Mouse (Mus musculus) stomach, embryonic 14.5 days (tissue): ENCODE measurements around the gene 4930564D02Rik. TPM values are rescaled to one million over a fixed set of nuclear protein-coding genes. Genes with fewer than 3 reads are reported as not detected.

ENCODE experiments used
- ATAC-seq: fragments of 200-750 bp; cut with Nextera tagmentation; 2 replicates; pipeline ENCODE4 v1.8.0; 2017; ENCODE audit warnings: low read depth, moderate TSS enrichment; ENCODE audit not compliant: insufficient number of reproducible peaks, insufficient read depth, low FRiP score
- H3K27ac ChIP-seq: fragments of 300-500 bp; sonication (generic); 2 replicates; pipeline ENCODE4 v1.5.1; 2014; ENCODE audit warnings: mild to moderate bottlenecking, low read length, moderate library complexity, mixed read lengths
- H3K27me3 ChIP-seq: fragments of 300-500 bp; sonication (generic); 2 replicates; pipeline ENCODE4 v1.6.1; 2014; ENCODE audit warnings: low read length, control low read depth, mixed read lengths; ENCODE audit not compliant: control insufficient read depth, insufficient read depth
- H3K36me3 ChIP-seq: fragments of 300-500 bp; sonication (generic); 2 replicates; pipeline ENCODE4 v1.6.1; 2014; ENCODE audit warnings: mild to moderate bottlenecking, control low read depth, low read length, moderate library complexity, mixed read lengths; ENCODE audit not compliant: control insufficient read depth, insufficient read depth
- H3K4me1 ChIP-seq: fragments of 300-500 bp; sonication (generic); 2 replicates; pipeline ENCODE4 v1.6.1; 2014; ENCODE audit warnings: low read length, control low read depth, mixed read lengths; ENCODE audit not compliant: control insufficient read depth, insufficient read depth
- H3K4me2 ChIP-seq: fragments of 300-500 bp; sonication (generic); replicated peaks from 2 replicates; pipeline ENCODE4 v1.6.1; 2014; ENCODE audit warnings: low read depth, low read length, control low read depth
- H3K4me3 ChIP-seq: fragments of 300-500 bp; sonication (generic); 2 replicates; pipeline ENCODE4 v1.5.1; 2014; ENCODE audit warnings: low read depth, low read length, control low read depth
- H3K9ac ChIP-seq: fragments of 300-500 bp; sonication (generic); replicated peaks from 2 replicates; pipeline ENCODE4 v1.6.1; 2014; ENCODE audit warnings: low read depth, mild to moderate bottlenecking, control low read depth, low read length, moderate library complexity, mixed read lengths
- H3K9me3 ChIP-seq: fragments of 300-500 bp; sonication (generic); 2 replicates; pipeline ENCODE4 v1.6.1; 2016; ENCODE audit warnings: low read depth, low read length, control low read depth; ENCODE audit not compliant: control insufficient read depth
- WGBS: fragments of 180-500 bp; shearing (Covaris S2); extraction: QIAGEN DNeasy Blood & Tissue Kit; methylation state at CpG from one replicate; pipeline ENCODE4 v1.1.7; 2014; 5-methylcytosine and 5-hydroxymethylcytosine counted together
- polyA plus RNA-seq: library from polyadenylated mRNA; unstranded; fragments of >200 nt; fragmentation: Nextera tagmentation; extraction: Ambion mirVana; gene quantifications from 2 replicates; pipeline ENCODE4 v1.2.1, GENCODE M21; 2014

Gene 4930564D02Rik
- polyA plus RNA-seq, 1 experiment from 2014 or later: not detected

- no peak overlapping the region for H3K4me2 ChIP-seq
- H3K9ac ChIP-seq: no peak overlapping the region
- WGBS: 85% methylated on average over 3 of the region's 3 CpGs
- H3K4me1 ChIP-seq: peaks cover 5% of the 10 kb centered on the region; the same call in 1 of the 2 replicates
- H3K36me3 ChIP-seq: no peaks in the 10 kb centered on the region
- H3K27ac ChIP-seq: no peak overlapping the region
- no peaks in the 10 kb centered on the region for H3K9me3 ChIP-seq
- no peak overlapping the region for H3K4me3 ChIP-seq
- H3K27me3 ChIP-seq: no peaks in the 10 kb centered on the region
- no peak for ATAC-seq
Observed at GRCm38 (mm10) chr3:105061496-105061895, 5.1 kb upstream of the 4930564D02Rik start.

- ATAC-seq: no peak
- 80% methylated on average over 1 of the region's 1 CpGs for WGBS
- no peaks in the 10 kb centered on the region for H3K36me3 ChIP-seq
Observed at GRCm38 (mm10) chr3:105061991-105062390, 4.7 kb upstream of the 4930564D02Rik start.

GRCm38 (mm10) chr3:105062676-105063075 lies 4.0 kb upstream of the 4930564D02Rik start:
- H3K27ac ChIP-seq: no peak overlapping the region
- peaks cover 5% of the 10 kb centered on the region; the same call in 1 of the 2 replicates for H3K4me1 ChIP-seq
- H3K9me3 ChIP-seq: no peaks in the 10 kb centered on the region
- 78% methylated on average over 9 of the region's 9 CpGs for WGBS
- no peaks in the 10 kb centered on the region for H3K36me3 ChIP-seq
- no peak for ATAC-seq
- H3K4me3 ChIP-seq: no peak overlapping the region
- H3K27me3 ChIP-seq: no peaks in the 10 kb centered on the region
- no peak overlapping the region for H3K9ac ChIP-seq
- H3K4me2 ChIP-seq: no peak overlapping the region

More at GRCm38 (mm10) chr3:105061991-105062390, 4.7 kb upstream of the 4930564D02Rik start:
- Histone ChIP-seq H3K9me3 (no peaks in the 10 kb centered on the region), H3K4me1 (peaks cover 5% of the 10 kb centered on the region; the same call in 1 of the 2 replicates), H3K4me3 (no peak overlapping the region), H3K27me3 (no peaks in the 10 kb centered on the region), H3K9ac (no peak overlapping the region), H3K4me2 (no peak overlapping the region), H3K27ac (no peak overlapping the region)

GRCm38 (mm10) chr3:105070553-105070952 lies 3.9 kb downstream of the 4930564D02Rik start:
- Histone ChIP-seq H3K27me3 (no peaks in the 10 kb centered on the region), H3K9ac (no peak overlapping the region), H3K9me3 (no peaks in the 10 kb centered on the region), H3K4me1 (no peaks in the 10 kb centered on the region), H3K27ac (no peak overlapping the region), H3K4me3 (no peak overlapping the region), H3K36me3 (no peaks in the 10 kb centered on the region), H3K4me2 (no peak overlapping the region)
- WGBS: 68% methylated on average over 8 of the region's 8 CpGs
- no peak for ATAC-seq

GRCm38 (mm10) chr3:105071251-105071650 lies 4.6 kb downstream of the 4930564D02Rik start:
- no peak overlapping the region for H3K4me2 ChIP-seq
- ATAC-seq: no peak
- 86% methylated on average over 5 of the region's 5 CpGs for WGBS
- H3K9me3 ChIP-seq: no peaks in the 10 kb centered on the region
- H3K4me1 ChIP-seq: no peaks in the 10 kb centered on the region
- no peaks in the 10 kb centered on the region for H3K36me3 ChIP-seq
- H3K27ac ChIP-seq: no peak overlapping the region
- no peaks in the 10 kb centered on the region for H3K27me3 ChIP-seq
- no peak overlapping the region for H3K4me3 ChIP-seq
- no peak overlapping the region for H3K9ac ChIP-seq

GRCm38 (mm10) chr3:105072536-105072935 lies 5.9 kb downstream of the 4930564D02Rik start:
- Histone ChIP-seq H3K36me3 (no peaks in the 10 kb centered on the region), H3K4me3 (no peak overlapping the region), H3K9ac (no peak overlapping the region), H3K9me3 (no peaks in the 10 kb centered on the region), H3K4me1 (no peaks in the 10 kb centered on the region), H3K27me3 (no peaks in the 10 kb centered on the region), H3K4me2 (no peak overlapping the region), H3K27ac (no peak overlapping the region)
- WGBS: 90% methylated on average over 10 of the region's 10 CpGs
- ATAC-seq: no peak

GRCm38 (mm10) chr3:105075796-105076195 lies 9.2 kb downstream of the 4930564D02Rik start:
- no peaks in the 10 kb centered on the region for H3K27me3 ChIP-seq
- no peak overlapping the region for H3K4me3 ChIP-seq
- no peaks in the 10 kb centered on the region for H3K9me3 ChIP-seq
- H3K9ac ChIP-seq: no peak overlapping the region
- no peak overlapping the region for H3K27ac ChIP-seq
- no peak overlapping the region for H3K4me2 ChIP-seq
- no peak for ATAC-seq
- WGBS: 89% methylated on average over 5 of the region's 5 CpGs
- no peaks in the 10 kb centered on the region for H3K36me3 ChIP-seq
- no peaks in the 10 kb centered on the region for H3K4me1 ChIP-seq

GRCm38 (mm10) chr3:105078231-105078826 lies 11.7 kb downstream of the 4930564D02Rik start:
- H3K27me3 ChIP-seq: no peaks in the 10 kb centered on the region
- no peaks in the 10 kb centered on the region for H3K4me1 ChIP-seq
- H3K9me3 ChIP-seq: no peaks in the 10 kb centered on the region
- peak; percentile 89 for ATAC-seq
- no peak overlapping the region for H3K27ac ChIP-seq
- no peak overlapping the region for H3K4me3 ChIP-seq
- no peak overlapping the region for H3K4me2 ChIP-seq
- no peaks in the 10 kb centered on the region for H3K36me3 ChIP-seq
- H3K9ac ChIP-seq: no peak overlapping the region
- WGBS: 23% methylated on average over 7 of the region's 7 CpGs

- Histone ChIP-seq H3K4me2 (no peak overlapping the region), H3K4me1 (no peaks in the 10 kb centered on the region), H3K4me3 (no peak overlapping the region), H3K9me3 (no peaks in the 10 kb centered on the region), H3K9ac (no peak overlapping the region), H3K36me3 (no peaks in the 10 kb centered on the region), H3K27me3 (no peaks in the 10 kb centered on the region), H3K27ac (no peak overlapping the region)
- WGBS: 58% methylated on average over 3 of the region's 3 CpGs
- ATAC-seq: no peak
Observed at GRCm38 (mm10) chr3:105087344-105087743, 20.7 kb downstream of the 4930564D02Rik start.
